Mouse (Mus musculus) stomach, postnatal 0 days (tissue): ENCODE results near the gene Tmem201.

Experiments
- CTCF ChIP-seq: IDR thresholded peaks from 2 replicates; pipeline ENCODE4 v1.5.1; 2016; ENCODE audit warnings: antibody characterized with exemption, low read depth, mild to moderate bottlenecking, moderate library complexity
- EP300 ChIP-seq: optimal IDR thresholded peaks from 2 replicates; pipeline ENCODE3; 2016; ENCODE audit warnings: antibody characterized with exemption

GRCm38 (mm10) chr4:149705298-149705697 is 32.5 kb downstream of the Tmem201 start:
- TF ChIP-seq CTCF (no peak), EP300 (no peak)
